Mouse (Mus musculus) olfactory bulb, adult 2 months (tissue): ENCODE results near the gene Cd247. TPM values are rescaled to one million over a fixed set of nuclear protein-coding genes. Genes with fewer than 3 reads are reported as not detected.

Experiments used
- H3K27ac ChIP-seq: fragments of 200-500 bp; 2 replicates; pipeline ENCODE4 v1.5.1; 2012; ENCODE audit warnings: low read depth, low read length; ENCODE audit not compliant: insufficient read depth
- H3K4me1 ChIP-seq: fragments of 200-500 bp; 2 replicates; pipeline ENCODE4 v1.6.1; 2012; ENCODE audit warnings: low read length; ENCODE audit not compliant: control insufficient read depth, insufficient read depth
- H3K4me3 ChIP-seq: fragments of 200-500 bp; 2 replicates; pipeline ENCODE4 v1.5.1; 2012; ENCODE audit warnings: mild to moderate bottlenecking, low read depth, low read length, moderate library complexity; ENCODE audit not compliant: insufficient read depth
- CTCF ChIP-seq: fragments of 200-500 bp; IDR thresholded peaks from 2 replicates; pipeline ENCODE4 v1.5.1; 2012; ENCODE audit warnings: low read depth, mild to moderate bottlenecking, low read length, moderate library complexity; ENCODE audit not compliant: insufficient read depth
- POLR2A ChIP-seq: fragments of 200-500 bp; IDR thresholded peaks from 2 replicates; pipeline ENCODE4 v1.6.1; 2012; ENCODE audit warnings: mild to moderate bottlenecking, low read depth, low read length, moderate library complexity; ENCODE audit not compliant: insufficient read depth
- WGBS: fragments of 180-500 bp; shearing (Covaris S2); methylation state at CpG from one replicate; pipeline ENCODE4 v1.1.7; 2018; 5-methylcytosine and 5-hydroxymethylcytosine counted together
- polyA plus RNA-seq: library from polyadenylated mRNA; stranded (reverse); fragments of >200 nt; gene quantifications from 2 replicates; pipeline ENCODE4 v1.2.4, GENCODE M21; 2012; ENCODE audit warnings: low replicate concordance; ENCODE audit not compliant: missing spikeins, insufficient read depth, insufficient read length

Cd247 gene
- polyA plus RNA-seq, 1 experiment = 189 TPM

- Histone ChIP-seq H3K27ac (no peak overlapping the region), H3K4me1 (no peaks in the 10 kb centered on the region), H3K4me3 (no peak overlapping the region)
- WGBS = 95% methylated on average over 6 of the region's 6 CpGs
- no peak for TF ChIP-seq POLR2A
- no peak for TF ChIP-seq CTCF
These were observed 40.1 kb downstream of the Cd247 start for GRCm38 (mm10) chr1:165828615-165829014.

- peaks cover 3% of the 10 kb centered on the region; the same call in 1 of the 2 replicates for H3K4me1 ChIP-seq
- 93% methylated on average over 5 of the region's 5 CpGs for WGBS
- H3K4me3 ChIP-seq = no peak overlapping the region
- TF ChIP-seq POLR2A (no peak), CTCF (no peak)
- no peak overlapping the region for H3K27ac ChIP-seq
These were observed 41.4 kb downstream of the Cd247 start for GRCm38 (mm10) chr1:165829890-165830289.

- peaks cover 9% of the 10 kb centered on the region for H3K4me1 ChIP-seq
- no peak overlapping the region for H3K4me3 ChIP-seq
- no peak overlapping the region for H3K27ac ChIP-seq
- WGBS = 78% methylated on average over 4 of the region's 4 CpGs
- TF ChIP-seq CTCF = no peak
- no peak for TF ChIP-seq POLR2A
These were observed 44.8 kb downstream of the Cd247 start for GRCm38 (mm10) chr1:165833244-165833643.

- no peak overlapping the region for H3K27ac ChIP-seq
- H3K4me1 ChIP-seq = peaks cover 9% of the 10 kb centered on the region
- no peak for TF ChIP-seq POLR2A
- 44% methylated on average over 17 of the region's 17 CpGs for WGBS
- no peak overlapping the region for H3K4me3 ChIP-seq
These were observed 45.6 kb downstream of the Cd247 start for GRCm38 (mm10) chr1:165833910-165834632.

- Histone ChIP-seq H3K4me3 (no peak overlapping the region), H3K27ac (no peak overlapping the region), H3K4me1 (peaks cover 9% of the 10 kb centered on the region)
- 38% methylated on average over 12 of the region's 12 CpGs for WGBS
- TF ChIP-seq POLR2A (no peak), CTCF (no peak)
These were observed 46.1 kb downstream of the Cd247 start for GRCm38 (mm10) chr1:165834633-165834975.

- TF ChIP-seq POLR2A (no peak), CTCF (no peak)
- Histone ChIP-seq H3K4me1 (peaks cover 16% of the 10 kb centered on the region), H3K4me3 (no peak overlapping the region), H3K27ac (no peak overlapping the region)
- 47% methylated on average over 6 of the region's 6 CpGs for WGBS
These were observed 48.0 kb downstream of the Cd247 start for GRCm38 (mm10) chr1:165836461-165836860.

- no peak overlapping the region for H3K4me3 ChIP-seq
- peaks cover 16% of the 10 kb centered on the region for H3K4me1 ChIP-seq
- H3K27ac ChIP-seq = 0 out of 2 replicates have a peak overlapping the region, but pooled peaks have one; percentile 6
- WGBS = 33% methylated on average over 8 of the region's 8 CpGs
- TF ChIP-seq CTCF (no peak), POLR2A (no peak)
These were observed 49.1 kb downstream of the Cd247 start for GRCm38 (mm10) chr1:165837546-165837945.

- WGBS = 89% methylated on average over 4 of the region's 4 CpGs
- peaks cover 14% of the 10 kb centered on the region for H3K4me1 ChIP-seq
- no peak for TF ChIP-seq POLR2A
- H3K27ac ChIP-seq = no peak overlapping the region
- H3K4me3 ChIP-seq = no peak overlapping the region
These were observed 50.7 kb downstream of the Cd247 start for GRCm38 (mm10) chr1:165839201-165839600.

- 0 out of 2 replicates have a peak overlapping the region, but pooled peaks have one; percentile 2 for H3K4me3 ChIP-seq
These were observed 52.2 kb downstream of the Cd247 start for GRCm38 (mm10) chr1:165840548-165841230.

GRCm38 (mm10) chr1:165842170-165842569, 53.7 kb downstream of the Cd247 start:
- H3K27ac ChIP-seq = no peak overlapping the region
- H3K4me3 ChIP-seq = no peak overlapping the region
- WGBS = 85% methylated on average over 7 of the region's 7 CpGs
- TF ChIP-seq POLR2A = no peak
- no peak for TF ChIP-seq CTCF
- H3K4me1 ChIP-seq = peaks cover 22% of the 10 kb centered on the region

More at GRCm38 (mm10) chr1:165840548-165841230, 52.2 kb downstream of the Cd247 start:
- TF ChIP-seq POLR2A (no peak), CTCF (no peak)
- H3K27ac ChIP-seq = no peak overlapping the region
- H3K4me1 ChIP-seq = peaks cover 20% of the 10 kb centered on the region
- 46% methylated on average over 31 of the region's 31 CpGs for WGBS
